In the genomic region with DNA sequence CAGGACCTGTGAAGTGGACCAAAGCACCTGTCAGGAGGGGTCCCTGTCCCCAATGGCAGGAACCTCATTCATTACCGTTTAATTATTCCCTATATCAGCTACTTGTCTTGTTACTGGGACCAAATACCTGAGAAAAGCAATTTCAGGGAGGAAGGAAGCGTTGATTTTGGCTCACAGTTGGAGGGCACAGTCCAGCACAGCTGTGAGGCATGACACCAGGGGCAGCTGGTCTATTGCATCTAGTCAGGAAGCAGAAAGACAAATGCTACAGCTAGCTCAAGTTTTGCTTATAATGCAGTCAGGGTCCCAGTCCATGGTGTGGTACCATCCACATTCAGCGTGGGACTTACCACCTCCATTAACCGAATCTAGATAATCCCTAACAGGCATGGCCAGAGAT, we compare ENCODE assay signal across 24 mouse cellular contexts. TPM values are rescaled to one million over a fixed set of nuclear protein-coding genes. Genes with fewer than 3 reads are reported as not detected.
"Had no signal": no experiment of that assay in that cellular context is flagged by ENCODE, and none has a peak within 500 bp of the region (broad histone marks: within the 10 kb centered on the region; RNA-seq: fewer than 3 reads in every experiment).

No protein-coding gene starts in this region.

- H3K27ac ChIP-seq: heart, adult 2 months; heart, embryonic 13.5 days; heart, embryonic 15.5 days; hindbrain, embryonic 14.5 days; hindbrain, postnatal 0 days; kidney, embryonic 15.5 days; kidney, postnatal 0 days; limb, embryonic 13.5 days; limb, embryonic 15.5 days; liver, embryonic 13.5 days had no signal

- H3K27me3 ChIP-seq: heart, embryonic 13.5 days; heart, embryonic 15.5 days; kidney, embryonic 15.5 days; limb, embryonic 13.5 days; limb, embryonic 15.5 days; liver, embryonic 13.5 days had no signal

- ATAC-seq: hindbrain, postnatal 0 days had no signal

- H3K9ac ChIP-seq: heart, embryonic 13.5 days; heart, embryonic 15.5 days; hindbrain, embryonic 12.5 days; hindbrain, embryonic 14.5 days; kidney, embryonic 15.5 days; limb, embryonic 13.5 days; limb, embryonic 15.5 days; liver, embryonic 13.5 days had no signal

- H3K9me3 ChIP-seq: heart, embryonic 13.5 days; heart, embryonic 15.5 days; hindbrain, embryonic 12.5 days; kidney, embryonic 15.5 days; limb, embryonic 13.5 days; limb, embryonic 15.5 days; liver, embryonic 13.5 days had no signal

- H3K36me3 ChIP-seq: heart, embryonic 13.5 days; heart, embryonic 15.5 days; hindbrain, embryonic 12.5 days; kidney, embryonic 15.5 days; limb, embryonic 13.5 days; limb, embryonic 15.5 days; liver, embryonic 13.5 days had no signal

- DNase-seq: gastrocnemius, postnatal 25 days; heart, adult 2 months; heart, postnatal 14 days; heart, postnatal 36 days; kidney, adult 11 months; kidney, adult 2 months; kidney, adult 9 months; kidney, postnatal 14 days; layer of hippocampus, adult 9-11 months; layer of hippocampus, postnatal 36 days; liver, embryonic 13.5 days had no signal

- H3K4me3 ChIP-seq: heart, adult 2 months; heart, embryonic 13.5 days; heart, embryonic 15.5 days; hindbrain, embryonic 12.5 days; kidney, embryonic 15.5 days; limb, embryonic 13.5 days; limb, embryonic 15.5 days; liver, embryonic 13.5 days had no signal

- H3K4me2 ChIP-seq: heart, embryonic 11.5 days; heart, embryonic 13.5 days; heart, embryonic 15.5 days; hindbrain, embryonic 12.5 days; hindbrain, embryonic 14.5 days; kidney, embryonic 15.5 days; limb, embryonic 13.5 days; limb, embryonic 15.5 days; liver, embryonic 11.5 days; liver, embryonic 13.5 days had no signal

RNA-seq across cellular contexts. Expression of gene Itga11, which starts 29.6 kb away (rescaled TPM):
- total RNA-seq: granulocyte monocyte progenitor cell, adult 5-6 weeks; hematopoietic stem cell, adult 5-6 weeks had no signal
